Mouse (Mus musculus): ENCODE data around the gene Pxylp1. TPM values are rescaled to one million over a fixed set of nuclear protein-coding genes. Genes with fewer than 3 reads are reported as not detected.

Gene Pxylp1
- polyA plus RNA-seq, 1 experiment from 2014 or later = 15.8 TPM

DNA sequence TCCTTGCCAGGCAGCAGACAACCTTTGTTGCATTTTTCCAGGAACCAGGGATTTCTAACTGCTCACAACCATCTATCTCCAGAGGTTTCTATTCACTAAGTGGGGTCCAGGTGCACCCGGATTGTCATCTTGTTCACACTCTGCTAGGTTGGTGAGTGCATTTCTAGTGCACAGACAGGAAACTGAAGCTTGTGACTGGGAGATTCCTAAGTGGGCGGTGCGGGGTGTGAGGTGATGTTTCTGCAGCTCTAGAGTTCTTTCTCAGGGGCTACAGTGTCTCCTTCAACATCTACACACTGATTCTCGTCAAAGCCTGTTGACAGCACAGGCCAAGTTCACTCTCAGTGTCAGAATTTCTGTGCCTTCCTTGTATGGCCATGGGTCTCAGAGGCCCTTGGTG, 34.6 kb downstream of the Pxylp1 start:
- Histone ChIP-seq H3K27me3 (ENCODE audit: control insufficient read depth, insufficient read depth, low read depth, low read length) (no peaks in the 10 kb centered on the region), H3K4me1 (replicated peaks; ENCODE audit: control insufficient read depth, insufficient read depth, low read length) (no peaks in the 10 kb centered on the region), H3K9ac (ENCODE audit: low read length) (no peak overlapping the region), H3K36me3 (ENCODE audit: control insufficient read depth, insufficient read depth, low read length) (no peaks in the 10 kb centered on the region), H3K4me2 (ENCODE audit: low read depth, low read length) (no peak overlapping the region), H3K27ac (ENCODE audit: low read length) (no peak overlapping the region), H3K4me3 (ENCODE audit: low read length) (no peak overlapping the region), H3K9me3 (ENCODE audit: control insufficient read depth, low read length) (no peaks in the 10 kb centered on the region)
- 71% methylated on average over 4 of the region's 4 CpGs for WGBS
- no peak for ATAC-seq (ENCODE audit: low read depth)

DNA sequence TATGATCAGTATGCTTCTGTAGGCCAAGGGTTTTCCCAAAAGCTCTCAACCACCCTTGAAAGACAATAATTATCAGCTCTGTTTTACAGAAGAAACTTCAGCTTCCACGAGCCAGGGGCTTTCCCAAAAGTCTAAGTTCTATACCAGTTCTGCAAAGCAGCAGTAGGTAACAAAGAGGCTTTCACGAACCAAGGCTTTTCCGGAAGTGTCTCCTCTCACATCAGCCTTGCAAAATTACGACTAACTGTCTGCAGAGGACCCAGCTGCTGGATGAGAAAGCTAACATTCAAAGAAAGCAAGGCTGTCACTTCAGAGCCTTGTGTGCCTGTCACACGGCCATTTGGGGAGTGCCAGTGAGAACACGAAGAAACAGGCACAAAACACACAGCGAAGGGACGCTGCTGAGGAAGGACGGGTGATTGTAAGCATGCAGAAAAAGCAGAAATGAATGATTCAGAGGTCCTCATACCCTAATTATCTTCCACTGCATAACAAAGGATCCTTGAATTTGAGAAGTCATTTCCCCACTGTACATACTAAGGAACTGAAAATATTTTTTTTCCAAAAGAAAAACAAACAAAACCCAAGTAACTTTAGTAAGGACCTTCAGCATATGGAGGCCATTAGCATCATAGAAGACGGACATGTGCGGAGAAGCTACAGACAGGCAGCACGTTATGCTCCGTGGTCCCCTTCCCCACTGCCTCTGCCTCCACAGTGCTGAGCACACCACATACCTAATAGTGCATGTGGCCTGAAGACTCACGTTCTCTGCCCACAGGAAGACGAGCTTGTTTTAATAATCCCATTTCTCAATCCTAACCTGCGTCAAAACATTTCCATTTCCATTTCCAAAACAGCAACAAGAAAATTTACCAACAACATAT, 38.9 kb downstream of the Pxylp1 start:
- no peak overlapping the region for H3K27ac ChIP-seq (ENCODE audit: low read length)
- no peaks in the 10 kb centered on the region for H3K36me3 ChIP-seq (ENCODE audit: control insufficient read depth, insufficient read depth, low read length)
- H3K9ac ChIP-seq (ENCODE audit: low read length) = no peak overlapping the region
- H3K4me2 ChIP-seq (ENCODE audit: low read depth, low read length) = no peak overlapping the region
- 76% methylated on average over 16 of the region's 16 CpGs for WGBS
- no peak overlapping the region for H3K4me3 ChIP-seq (ENCODE audit: low read length)
- H3K9me3 ChIP-seq (ENCODE audit: control insufficient read depth, low read length) = no peaks in the 10 kb centered on the region
- H3K27me3 ChIP-seq (ENCODE audit: control insufficient read depth, insufficient read depth, low read depth, low read length) = no peaks in the 10 kb centered on the region
- no peak for ATAC-seq (ENCODE audit: low read depth)
- peaks cover 2% of the 10 kb centered on the region; the same call in 1 of the 2 replicates for H3K4me1 ChIP-seq (replicated peaks; ENCODE audit: control insufficient read depth, insufficient read depth, low read length)

DNA sequence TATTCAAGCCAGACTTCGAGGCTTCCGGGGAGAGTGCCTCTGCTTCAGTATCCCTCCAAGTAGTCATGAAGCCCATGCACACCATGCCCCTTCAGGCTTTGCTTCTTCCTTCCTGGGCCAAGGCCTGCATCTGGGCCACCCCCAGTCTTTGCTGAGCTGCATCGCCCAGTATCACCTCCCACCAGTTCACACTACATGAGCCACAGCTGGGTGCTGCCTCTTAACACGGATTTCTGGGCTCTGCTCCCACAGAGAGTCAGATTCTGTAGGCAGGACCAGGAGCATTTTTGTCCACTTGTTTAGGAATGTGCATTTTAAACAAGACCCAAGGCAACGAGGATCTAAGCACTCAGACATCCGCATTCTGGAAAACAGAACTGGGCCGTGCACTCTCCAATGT, 40.8 kb downstream of the Pxylp1 start:
- H3K9ac ChIP-seq (ENCODE audit: low read length) = no peak overlapping the region
- WGBS = 29% methylated on average over 7 of the region's 7 CpGs
- H3K36me3 ChIP-seq (ENCODE audit: control insufficient read depth, insufficient read depth, low read length) = no peaks in the 10 kb centered on the region
- peaks cover 2% of the 10 kb centered on the region; the same call in 1 of the 2 replicates for H3K4me1 ChIP-seq (replicated peaks; ENCODE audit: control insufficient read depth, insufficient read depth, low read length)
- no peaks in the 10 kb centered on the region for H3K9me3 ChIP-seq (ENCODE audit: control insufficient read depth, low read length)
- H3K27me3 ChIP-seq (ENCODE audit: control insufficient read depth, insufficient read depth, low read depth, low read length) = no peaks in the 10 kb centered on the region
- H3K4me3 ChIP-seq (ENCODE audit: low read length) = no peak overlapping the region
- H3K27ac ChIP-seq (ENCODE audit: low read length) = no peak overlapping the region
- peak; percentile 56; the same call in 1 of the 2 replicates for ATAC-seq (ENCODE audit: low read depth)
- H3K4me2 ChIP-seq (ENCODE audit: low read depth, low read length) = no peak overlapping the region

DNA sequence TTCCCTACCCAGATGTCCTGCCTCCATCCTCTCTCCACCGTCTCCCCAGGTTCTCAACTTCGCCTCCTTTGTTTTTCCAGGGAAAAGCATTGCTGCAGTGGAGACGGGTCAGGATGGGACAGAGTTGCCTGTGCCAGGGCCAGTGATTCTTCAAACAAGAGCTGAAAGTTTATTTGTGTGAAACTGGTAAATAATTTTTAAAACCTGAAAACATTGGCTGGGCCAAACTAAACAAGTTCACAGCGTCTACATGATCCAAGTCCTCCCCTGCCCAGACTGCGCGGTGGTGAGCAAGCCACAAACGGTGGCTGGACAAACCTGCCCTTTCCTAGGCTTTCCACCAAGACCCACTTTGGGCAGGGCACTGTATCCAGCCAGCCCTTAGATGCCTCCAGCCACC, 41.4 kb downstream of the Pxylp1 start:
- Histone ChIP-seq H3K9ac (ENCODE audit: low read length) (no peak overlapping the region), H3K27ac (ENCODE audit: low read length) (no peak overlapping the region), H3K9me3 (ENCODE audit: control insufficient read depth, low read length) (no peaks in the 10 kb centered on the region), H3K4me3 (ENCODE audit: low read length) (no peak overlapping the region), H3K36me3 (ENCODE audit: control insufficient read depth, insufficient read depth, low read length) (no peaks in the 10 kb centered on the region), H3K4me2 (ENCODE audit: low read depth, low read length) (no peak overlapping the region), H3K27me3 (ENCODE audit: control insufficient read depth, insufficient read depth, low read depth, low read length) (no peaks in the 10 kb centered on the region), H3K4me1 (replicated peaks; ENCODE audit: control insufficient read depth, insufficient read depth, low read length) (peaks cover 2% of the 10 kb centered on the region; the same call in 1 of the 2 replicates)
- no peak for ATAC-seq (ENCODE audit: low read depth)
- 57% methylated on average over 7 of the region's 7 CpGs for whole genome bisulfite sequencing

DNA sequence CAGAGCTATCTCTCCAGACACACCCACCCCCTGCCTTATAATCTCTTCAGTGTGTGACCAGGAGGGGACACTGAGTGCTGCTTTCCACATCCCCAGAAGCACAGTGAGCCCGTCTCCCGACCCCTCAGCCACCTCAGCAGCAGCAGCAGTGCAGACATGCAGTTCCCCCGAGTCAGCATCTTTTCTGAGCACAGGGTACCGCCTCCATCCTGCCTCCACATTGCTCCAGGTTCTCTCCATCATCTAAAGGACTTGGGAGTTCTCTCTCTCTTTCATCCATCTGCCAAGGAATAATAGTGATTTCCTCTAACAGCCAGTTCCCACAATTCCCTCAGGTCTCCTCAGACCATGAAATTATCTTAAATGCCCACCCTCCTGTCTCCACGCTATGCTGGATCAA, 43.5 kb downstream of the Pxylp1 start:
- H3K27me3 ChIP-seq (ENCODE audit: control insufficient read depth, insufficient read depth, low read depth, low read length) = no peaks in the 10 kb centered on the region
- no peak overlapping the region for H3K9ac ChIP-seq (ENCODE audit: low read length)
- H3K27ac ChIP-seq (ENCODE audit: low read length) = no peak overlapping the region
- 60% methylated on average over 5 of the region's 5 CpGs for WGBS
- no peak for ATAC-seq (ENCODE audit: low read depth)
- no peaks in the 10 kb centered on the region for H3K9me3 ChIP-seq (ENCODE audit: control insufficient read depth, low read length)
- no peak overlapping the region for H3K4me2 ChIP-seq (ENCODE audit: low read depth, low read length)
- peaks cover 2% of the 10 kb centered on the region; the same call in 1 of the 2 replicates for H3K4me1 ChIP-seq (replicated peaks; ENCODE audit: control insufficient read depth, insufficient read depth, low read length)
- H3K36me3 ChIP-seq (ENCODE audit: control insufficient read depth, insufficient read depth, low read length) = no peaks in the 10 kb centered on the region
- H3K4me3 ChIP-seq (ENCODE audit: low read length) = no peak overlapping the region

DNA sequence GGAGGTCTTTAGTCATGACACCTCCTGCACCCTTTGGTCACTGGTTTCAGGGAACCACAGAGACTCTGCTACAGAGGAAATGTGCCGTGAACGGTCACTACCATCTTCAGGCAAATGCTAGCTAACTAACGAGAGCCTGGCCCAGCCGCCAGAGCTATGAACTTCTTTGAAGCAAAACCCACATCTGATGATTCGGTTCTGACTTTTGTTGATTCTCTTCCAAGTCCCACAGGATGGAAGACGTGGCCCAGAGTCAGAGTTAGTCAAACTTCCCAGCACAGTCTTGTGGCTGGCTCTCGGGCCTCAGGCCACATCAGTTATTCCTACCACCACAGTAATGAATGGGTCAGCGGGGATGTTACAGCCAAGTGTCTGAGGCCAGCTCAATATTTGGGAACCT, 46.1 kb downstream of the Pxylp1 start:
- peaks cover under 1% of the 10 kb centered on the region; the same call in 1 of the 2 replicates for H3K4me1 ChIP-seq (replicated peaks; ENCODE audit: control insufficient read depth, insufficient read depth, low read length)
- no peak overlapping the region for H3K4me3 ChIP-seq (ENCODE audit: low read length)
- ATAC-seq (ENCODE audit: low read depth) = no peak
- no peaks in the 10 kb centered on the region for H3K9me3 ChIP-seq (ENCODE audit: control insufficient read depth, low read length)
- no peak overlapping the region for H3K27ac ChIP-seq (ENCODE audit: low read length)
- H3K36me3 ChIP-seq (ENCODE audit: control insufficient read depth, insufficient read depth, low read length) = no peaks in the 10 kb centered on the region
- H3K4me2 ChIP-seq (ENCODE audit: low read depth, low read length) = no peak overlapping the region
- H3K27me3 ChIP-seq (ENCODE audit: control insufficient read depth, insufficient read depth, low read depth, low read length) = no peaks in the 10 kb centered on the region
- no peak overlapping the region for H3K9ac ChIP-seq (ENCODE audit: low read length)
- WGBS = 83% methylated on average over 8 of the region's 8 CpGs

DNA sequence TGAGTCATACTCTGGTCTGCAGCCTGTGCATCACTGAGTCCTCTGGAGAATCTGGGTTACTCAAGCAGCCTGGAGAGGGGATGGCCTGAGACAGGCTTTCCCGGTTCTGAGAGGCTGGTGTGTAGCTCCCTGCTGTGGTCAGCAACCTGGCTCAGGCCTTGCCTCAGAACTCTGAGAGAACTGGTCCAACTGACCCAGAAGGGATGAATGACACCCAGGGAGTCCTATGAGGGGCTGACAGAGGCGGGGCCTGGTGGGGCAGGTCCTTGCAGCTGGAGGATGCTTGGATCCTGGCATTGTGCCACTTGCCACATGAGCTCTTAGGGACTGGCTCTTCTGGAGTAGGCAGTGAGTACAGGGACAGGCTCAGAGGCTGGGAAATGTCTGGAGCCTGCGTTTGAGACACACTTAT, 47.7 kb downstream of the Pxylp1 start:
- no peaks in the 10 kb centered on the region for H3K27me3 ChIP-seq (ENCODE audit: control insufficient read depth, insufficient read depth, low read depth, low read length)
- H3K27ac ChIP-seq (ENCODE audit: low read length) = no peak overlapping the region
- ATAC-seq (ENCODE audit: low read depth) = peak; percentile 91
- H3K4me1 ChIP-seq (replicated peaks; ENCODE audit: control insufficient read depth, insufficient read depth, low read length) = no peaks in the 10 kb centered on the region
- no peaks in the 10 kb centered on the region for H3K36me3 ChIP-seq (ENCODE audit: control insufficient read depth, insufficient read depth, low read length)
- WGBS = 48% methylated on average over 3 of the region's 3 CpGs
- H3K4me3 ChIP-seq (ENCODE audit: low read length) = no peak overlapping the region
- H3K9ac ChIP-seq (ENCODE audit: low read length) = no peak overlapping the region
- no peak overlapping the region for H3K4me2 ChIP-seq (ENCODE audit: low read depth, low read length)
- no peaks in the 10 kb centered on the region for H3K9me3 ChIP-seq (ENCODE audit: control insufficient read depth, low read length)

DNA sequence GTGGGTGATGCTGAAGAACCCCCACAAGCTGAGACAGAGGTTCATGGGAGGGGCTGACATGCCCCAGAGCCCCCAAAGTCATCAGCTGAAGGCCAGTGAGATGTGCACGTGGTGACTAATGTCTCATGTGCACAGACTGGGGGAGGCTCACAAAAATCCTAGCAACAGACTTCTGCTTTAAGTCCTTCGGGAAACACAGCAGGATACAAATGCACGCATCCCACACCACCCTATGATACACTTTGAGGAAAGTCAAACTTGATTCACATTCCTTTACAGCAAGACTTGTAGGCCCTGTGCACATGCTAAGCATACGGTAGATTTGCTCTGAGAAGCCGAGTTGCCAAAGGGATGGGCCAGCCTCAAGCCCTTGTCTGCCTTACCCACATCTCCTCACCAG, 53.1 kb downstream of the Pxylp1 start:
- H3K27me3 ChIP-seq (ENCODE audit: control insufficient read depth, insufficient read depth, low read depth, low read length) = peaks cover 5% of the 10 kb centered on the region; the same call in 1 of the 2 replicates
- ATAC-seq (ENCODE audit: low read depth) = no peak
- 85% methylated on average over 5 of the region's 5 CpGs for WGBS
- no peaks in the 10 kb centered on the region for H3K4me1 ChIP-seq (replicated peaks; ENCODE audit: control insufficient read depth, insufficient read depth, low read length)
- no peak overlapping the region for H3K4me2 ChIP-seq (ENCODE audit: low read depth, low read length)
- no peak overlapping the region for H3K4me3 ChIP-seq (ENCODE audit: low read length)
- no peak overlapping the region for H3K27ac ChIP-seq (ENCODE audit: low read length)
- H3K9ac ChIP-seq (ENCODE audit: low read length) = no peak overlapping the region
- H3K36me3 ChIP-seq (ENCODE audit: control insufficient read depth, insufficient read depth, low read length) = no peaks in the 10 kb centered on the region
- no peaks in the 10 kb centered on the region for H3K9me3 ChIP-seq (ENCODE audit: control insufficient read depth, low read length)

DNA sequence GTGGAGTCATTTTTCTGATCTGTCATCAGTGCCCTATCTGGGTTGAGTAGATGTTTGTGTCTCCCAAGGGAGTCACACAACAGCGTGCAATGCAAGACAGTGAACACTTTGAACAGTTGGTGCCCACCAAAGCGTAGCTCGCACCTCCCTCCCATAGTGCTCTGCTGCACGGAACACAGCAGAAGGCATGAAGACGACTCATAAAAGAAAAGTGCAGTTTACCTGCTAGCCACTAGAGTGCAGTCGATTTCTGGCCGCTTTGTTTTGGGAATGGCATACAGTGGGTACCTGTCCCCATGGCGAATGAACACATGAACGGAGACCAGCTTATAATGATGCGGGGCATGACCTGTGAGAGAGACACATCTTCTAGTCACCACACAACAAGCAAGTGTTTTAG, 53.6 kb downstream of the Pxylp1 start:
- WGBS = 28% methylated on average over 10 of the region's 10 CpGs
- H3K27me3 ChIP-seq (ENCODE audit: control insufficient read depth, insufficient read depth, low read depth, low read length) = peaks cover 5% of the 10 kb centered on the region; the same call in 1 of the 2 replicates
- no peaks in the 10 kb centered on the region for H3K36me3 ChIP-seq (ENCODE audit: control insufficient read depth, insufficient read depth, low read length)
- no peaks in the 10 kb centered on the region for H3K4me1 ChIP-seq (replicated peaks; ENCODE audit: control insufficient read depth, insufficient read depth, low read length)
- no peak overlapping the region for H3K9ac ChIP-seq (ENCODE audit: low read length)
- no peak overlapping the region for H3K4me2 ChIP-seq (ENCODE audit: low read depth, low read length)
- ATAC-seq (ENCODE audit: low read depth) = no peak; the same call in 1 of the 2 replicates
- no peak overlapping the region for H3K27ac ChIP-seq (ENCODE audit: low read length)
- H3K9me3 ChIP-seq (ENCODE audit: control insufficient read depth, low read length) = no peaks in the 10 kb centered on the region
- H3K4me3 ChIP-seq (ENCODE audit: low read length) = no peak overlapping the region
